ENCODE assay signal across 12 mouse cellular contexts in genomic region chr10:97078022-97078473, GRCm38 (mm10).
DNase-seq lines count a peak whose midpoint lies in the region; ATAC-seq and TF ChIP-seq lines count a peak whose summit lies in the region.
"Had no signal": no experiment of that assay in that cellular context is flagged by ENCODE, and none has a peak within 500 bp of the region (broad histone marks: within the 10 kb centered on the region; RNA-seq: fewer than 3 reads in every experiment).

No protein-coding gene starts in this region.

- no peak overlapping the region for H3K4me2 ChIP-seq in kidney, embryonic 14.5 days (replicated peaks; ENCODE audit: low read depth, low read length)
- H3K4me2 ChIP-seq in midbrain, embryonic 14.5 days (ENCODE audit: low read length), result no peak overlapping the region
- no peak overlapping the region for H3K4me2 ChIP-seq in heart, embryonic 12.5 days

- TF ChIP-seq CTCF in left cerebral cortex, adult 2 months (IDR thresholded peaks at IDR 0.05), result peak; percentile 41

- H3K4me3 ChIP-seq in kidney, embryonic 14.5 days (ENCODE audit: low read length), result no peak overlapping the region
- no peak overlapping the region for H3K4me3 ChIP-seq in left cerebral cortex, adult 2 months
- no peak overlapping the region for H3K4me3 ChIP-seq in midbrain, embryonic 14.5 days (replicated peaks; ENCODE audit: low read depth, low read length)
- H3K4me3 ChIP-seq in heart, embryonic 12.5 days, result no peak overlapping the region
- H3K4me3 ChIP-seq: erythroblast, embryonic 14.5 days had no signal

- no peaks in the 10 kb centered on the region for H3K4me1 ChIP-seq in kidney, embryonic 14.5 days (ENCODE audit: control insufficient read depth, insufficient read depth, low read length)
- no peaks in the 10 kb centered on the region for H3K4me1 ChIP-seq in midbrain, embryonic 14.5 days (ENCODE audit: control insufficient read depth, insufficient read depth, low read length)
- H3K4me1 ChIP-seq in heart, embryonic 12.5 days (replicated peaks), result no peaks in the 10 kb centered on the region

- no peak for DNase-seq in kidney, postnatal 25 days
- DNase-seq in frontal cortex, postnatal 10 days (ENCODE audit: low spot score in 2 of 2), result peak; percentile 46 to 50
- peak; percentile 23 to 63 for DNase-seq in left cerebral cortex, adult 2 months (ENCODE audit: extremely low spot score in 1 of 2, low spot score in 2 of 2)
- peak; percentile 39 to 68 for DNase-seq in right cerebral cortex, postnatal 36 days (ENCODE audit: low spot score in 2 of 2)
- DNase-seq in urinary bladder, postnatal 14 days (ENCODE audit: low spot score), result no peak
- no peak for DNase-seq in midbrain, embryonic 14.5 days
- DNase-seq: kidney, postnatal 36 days; thymus, postnatal 4 days had no signal

- H3K27ac ChIP-seq in kidney, embryonic 14.5 days (ENCODE audit: low read depth, low read length), result 0 out of 2 replicates have a peak overlapping the region, but pooled peaks have one; percentile 1
- no peak overlapping the region for H3K27ac ChIP-seq in left cerebral cortex, adult 2 months
- H3K27ac ChIP-seq in midbrain, embryonic 14.5 days (replicated peaks; ENCODE audit: low read depth, low read length), result no peak overlapping the region
- H3K27ac ChIP-seq in heart, embryonic 12.5 days (ENCODE audit: poor library complexity, severe bottlenecking), result no peak overlapping the region

- H3K36me3 ChIP-seq in kidney, embryonic 14.5 days (ENCODE audit: control insufficient read depth, insufficient read depth, low read length), result no peaks in the 10 kb centered on the region
- no peaks in the 10 kb centered on the region for H3K36me3 ChIP-seq in midbrain, embryonic 14.5 days (ENCODE audit: control insufficient read depth, insufficient read depth, low read length)
- no peaks in the 10 kb centered on the region for H3K36me3 ChIP-seq in heart, embryonic 12.5 days

- 61% methylated on average over 5 of the region's 5 CpGs for WGBS in kidney, embryonic 14.5 days
- WGBS in midbrain, embryonic 14.5 days, result 73% methylated on average over 5 of the region's 5 CpGs
- 79% methylated on average over 5 of the region's 5 CpGs for WGBS in heart, embryonic 12.5 days

- intact Hi-C loops in left cerebral cortex, adult 2 months (cut with DNase I), result loop anchor here (1.0 to 10.0 kb wide), 6 partner anchors 81 to 743 kb away; partner anchors contain the start of gene Btg1

- ATAC-seq in kidney, embryonic 14.5 days (ENCODE audit: low FRiP score, low TSS enrichment), result peak; percentile 52
- no peak for ATAC-seq in midbrain, embryonic 14.5 days (ENCODE audit: low FRiP score, low TSS enrichment)
- no peak for ATAC-seq in heart, embryonic 12.5 days (ENCODE audit: insufficient number of reproducible peaks, low FRiP score)
- ATAC-seq: lung, postnatal 0 days had no signal

- H3K27me3 ChIP-seq in kidney, embryonic 14.5 days (ENCODE audit: control insufficient read depth, insufficient read depth, low read length), result no peaks in the 10 kb centered on the region
- H3K27me3 ChIP-seq in midbrain, embryonic 14.5 days (ENCODE audit: control insufficient read depth, insufficient read depth, low read length), result no peaks in the 10 kb centered on the region
- H3K27me3 ChIP-seq in heart, embryonic 12.5 days (replicated peaks), result no peaks in the 10 kb centered on the region

- H3K9me3 ChIP-seq in kidney, embryonic 14.5 days (ENCODE audit: control insufficient read depth, low read length), result no peaks in the 10 kb centered on the region
- no peaks in the 10 kb centered on the region for H3K9me3 ChIP-seq in midbrain, embryonic 14.5 days (ENCODE audit: control insufficient read depth, low read length)
- H3K9me3 ChIP-seq in heart, embryonic 12.5 days (replicated peaks), result no peaks in the 10 kb centered on the region

- no peak overlapping the region for H3K9ac ChIP-seq in kidney, embryonic 14.5 days (ENCODE audit: low read depth, low read length)
- H3K9ac ChIP-seq in midbrain, embryonic 14.5 days (replicated peaks; ENCODE audit: low read length), result no peak overlapping the region
- H3K9ac ChIP-seq in heart, embryonic 12.5 days, result no peak overlapping the region

Comparison
In these comparisons a context has a peak if more than half of its experiments do, and no peak if none do; other contexts are left out.
1. DNase-seq: peak in frontal cortex, postnatal 10 days (2 of 2), left cerebral cortex, adult 2 months (2 of 2) and right cerebral cortex, postnatal 36 days (2 of 2); none in kidney, postnatal 25 days (0 of 2), urinary bladder, postnatal 14 days (single experiment) and midbrain, embryonic 14.5 days (single experiment).